Mouse (Mus musculus): ENCODE data around the gene Clca4a.
"Not testable (repeated sequence)": the region's sequence is repeated elsewhere in the genome, so short reads cannot be mapped to it uniquely, and the experiment has no call there.

Clca4a gene

GRCm38 (mm10) chr3:144974945-144975344 lies at the start of gene Clca4a:
TSS of gene Clca4a (minus strand) at chr3:144975045.
- in situ Hi-C loops (cut with MboI; ENCODE audit: unreplicated experiment in 2 of 2): no loop called here

- in situ Hi-C loops (cut with MboI; ENCODE audit: unreplicated experiment in 2 of 2): no loop called here
Measured at GRCm38 (mm10) chr3:145017807-145018206, 43.0 kb upstream of the Clca4a start.

GRCm38 (mm10) chr3:145004422-145004821 lies 29.6 kb upstream of the Clca4a start:
- in situ Hi-C loops (cut with MboI; ENCODE audit: unreplicated experiment in 2 of 2): no loop called here

- in situ Hi-C loops (cut with MboI; ENCODE audit: unreplicated experiment in 2 of 2): no loop called here
Measured at GRCm38 (mm10) chr3:145000912-145001311, 26.1 kb upstream of the Clca4a start.

GRCm38 (mm10) chr3:144993055-144993454 lies 18.2 kb upstream of the Clca4a start:
- in situ Hi-C loops (cut with MboI; ENCODE audit: unreplicated experiment in 2 of 2): no loop called here

GRCm38 (mm10) chr3:144992618-144993017 lies 17.8 kb upstream of the Clca4a start:
- in situ Hi-C loops (cut with MboI; ENCODE audit: unreplicated experiment in 2 of 2): no loop called here

- in situ Hi-C loops (cut with MboI; ENCODE audit: unreplicated experiment in 2 of 2): no loop called here
Measured at GRCm38 (mm10) chr3:144985890-144986289, 11.0 kb upstream of the Clca4a start.

- in situ Hi-C loops (cut with MboI; ENCODE audit: unreplicated experiment in 2 of 2): no loop called here
Measured at GRCm38 (mm10) chr3:144980551-144980950, 5.7 kb upstream of the Clca4a start.

- in situ Hi-C loops (cut with MboI; ENCODE audit: unreplicated experiment in 2 of 2): no loop called here
Measured at GRCm38 (mm10) chr3:144977631-144978030, 2.8 kb upstream of the Clca4a start.

- in situ Hi-C loops (cut with MboI; ENCODE audit: unreplicated experiment in 2 of 2): no loop called here
Measured at GRCm38 (mm10) chr3:144976091-144976490, 1.2 kb upstream of the Clca4a start.

- in situ Hi-C loops (cut with MboI; ENCODE audit: unreplicated experiment in 2 of 2): no loop called here
Measured at GRCm38 (mm10) chr3:144971553-144972270, 3.1 kb downstream of the Clca4a start.

GRCm38 (mm10) chr3:144969755-144970154 lies 5.1 kb downstream of the Clca4a start:
- in situ Hi-C loops (cut with MboI; ENCODE audit: unreplicated experiment in 2 of 2): no loop called here

GRCm38 (mm10) chr3:144966074-144966473 lies 8.8 kb downstream of the Clca4a start:
- in situ Hi-C loops (cut with MboI; ENCODE audit: unreplicated experiment in 2 of 2): no loop called here

GRCm38 (mm10) chr3:144950829-144951228 lies 24.0 kb downstream of the Clca4a start:
- in situ Hi-C loops (cut with MboI; ENCODE audit: unreplicated experiment in 2 of 2): no loop called here

- in situ Hi-C loops (cut with MboI; ENCODE audit: unreplicated experiment in 2 of 2): not testable (repeated sequence)
Measured at GRCm38 (mm10) chr3:144947376-144947775, 27.5 kb downstream of the Clca4a start.

GRCm38 (mm10) chr3:144933625-144934024 lies 41.2 kb downstream of the Clca4a start:
- in situ Hi-C loops (cut with MboI; ENCODE audit: unreplicated experiment in 2 of 2): not testable (repeated sequence)

GRCm38 (mm10) chr3:144933011-144933491 lies 41.8 kb downstream of the Clca4a start:
- in situ Hi-C loops (cut with MboI; ENCODE audit: unreplicated experiment in 2 of 2): no loop called here

- in situ Hi-C loops (cut with MboI; ENCODE audit: unreplicated experiment in 2 of 2): no loop called here
Measured at GRCm38 (mm10) chr3:144932335-144932734, 42.5 kb downstream of the Clca4a start, which contains the start of gene Clca4b. TSS of gene Clca4b (minus strand) at chr3:144932529.

- in situ Hi-C loops (cut with MboI; ENCODE audit: unreplicated experiment in 2 of 2): no loop called here
Measured at GRCm38 (mm10) chr3:144914014-144914413, 60.8 kb downstream of the Clca4a start.
